Mouse (Mus musculus) G1E (cell line): ENCODE measurements around the gene Ankrd65.

ENCODE experiments used
- CTCF ChIP-seq: IDR thresholded peaks from 2 replicates; pipeline ENCODE4 v1.5.1; 2012; ENCODE audit warnings: low read depth, low read length, inconsistent platforms, mixed read lengths
- GATA1 ChIP-seq: IDR thresholded peaks from 2 replicates; pipeline ENCODE4 v1.6.1; 2012; ENCODE audit warnings: borderline replicate concordance, low read length, inconsistent platforms, mixed read lengths
- POLR2AphosphoS5 ChIP-seq: IDR thresholded peaks from 2 replicates; pipeline ENCODE4 v1.6.1; 2012; ENCODE audit warnings: low read depth, low read length, inconsistent platforms; ENCODE audit not compliant: insufficient replicate concordance

GRCm38 (mm10) chr4:155772786-155773185 is 17.5 kb upstream of the Ankrd65 start:
- no peak for TF ChIP-seq CTCF
- no peak for TF ChIP-seq GATA1
- no peak for TF ChIP-seq POLR2AphosphoS5
